Mouse (Mus musculus) cerebellum, adult 11 months (tissue): ENCODE results near the gene Olfr820.
"Not testable (repeated sequence)": the region's sequence is repeated elsewhere in the genome, so short reads cannot be mapped to it uniquely, and the experiment has no call there.

ENCODE experiments used
- DNase-seq: peaks from one replicate; pipeline ENCODE4 v3.0.0; 2022

The Olfr820 gene

DNA sequence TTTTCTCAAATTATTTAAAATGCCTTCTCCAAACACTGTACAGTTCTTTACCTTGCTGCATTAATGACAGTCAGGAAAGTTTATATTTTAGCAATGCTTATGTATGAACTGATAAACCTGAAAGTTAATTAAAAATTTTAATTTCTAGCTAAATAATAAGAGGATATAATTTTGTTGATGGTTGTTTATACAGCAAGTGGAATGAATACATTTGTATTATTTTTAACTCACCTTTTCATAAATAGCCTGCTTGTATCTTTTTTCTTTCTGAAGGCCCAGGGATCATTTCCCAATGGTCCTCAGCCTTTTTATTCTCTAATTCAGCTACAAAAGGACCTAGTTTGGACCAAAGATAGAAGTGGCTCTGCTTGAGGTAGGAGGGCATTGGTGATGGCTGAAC is at the start of gene Olfr820:
Gene Olfr820 (plus strand): TSS at position 301 of the 400 bp plus-strand sequence.
- no peak for DNase-seq

DNA sequence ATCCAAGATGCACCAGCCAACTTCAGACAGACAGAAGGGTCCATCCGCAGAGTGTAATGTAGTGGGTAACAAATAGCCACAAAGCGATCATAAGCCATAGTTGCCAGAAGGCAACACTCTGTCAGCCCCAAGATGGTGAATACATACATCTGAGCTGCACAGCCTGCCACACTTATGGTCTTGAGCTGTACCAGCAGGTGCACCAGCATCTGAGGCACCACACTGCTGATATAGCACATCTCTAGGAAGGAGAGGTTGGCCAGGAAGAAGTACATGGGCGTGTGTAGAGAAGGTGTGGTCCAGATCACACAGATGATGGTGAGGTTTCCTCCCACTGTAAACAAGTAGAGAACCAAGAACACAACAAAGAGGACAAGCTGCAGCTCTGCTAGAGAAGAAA is 46.2 kb upstream of the Olfr820 start:
- DNase-seq, result not testable (repeated sequence)

DNA sequence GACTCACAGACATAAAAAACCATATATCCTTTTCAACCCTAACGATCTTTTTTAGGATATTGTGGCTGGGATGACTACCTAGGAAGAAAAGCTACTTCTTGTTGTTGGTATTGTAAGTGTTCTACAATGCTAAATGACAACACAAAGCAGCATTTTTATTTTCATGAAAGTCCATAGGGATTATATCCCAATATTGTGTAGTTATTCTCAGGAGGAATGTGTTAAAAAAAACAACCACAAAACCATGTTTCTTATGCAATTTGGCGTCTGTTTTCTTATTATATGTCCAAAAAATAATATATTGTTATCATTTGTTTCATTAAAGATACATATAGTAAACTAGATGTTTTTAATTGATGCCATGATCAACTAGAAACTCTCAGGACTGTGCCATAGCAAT is 45.3 kb upstream of the Olfr820 start, which contains the start of gene Olfr819:
Gene Olfr819 (minus strand): TSS at position 101 of the 400 bp plus-strand sequence.
- not testable (repeated sequence) for DNase-seq

DNA sequence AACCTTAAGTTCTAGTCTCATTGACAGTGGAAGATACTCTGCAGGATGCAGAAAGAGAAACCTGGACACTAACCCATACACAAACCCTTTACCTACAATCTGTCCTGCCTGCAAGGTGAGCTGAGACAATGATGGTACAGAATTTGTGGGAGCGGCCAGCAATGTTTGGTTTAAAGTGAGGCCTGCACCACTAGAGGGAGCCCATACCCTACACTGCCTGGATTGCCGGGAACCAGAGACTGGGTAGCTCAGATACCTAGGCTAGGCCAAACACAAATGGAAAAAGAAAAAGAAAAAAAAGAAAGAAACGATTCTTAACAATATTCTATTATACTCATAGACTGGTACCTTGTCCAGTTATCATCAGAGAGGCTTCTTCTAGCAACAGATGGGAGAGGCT is 39.4 kb upstream of the Olfr820 start:
- not testable (repeated sequence) for DNase-seq

DNA sequence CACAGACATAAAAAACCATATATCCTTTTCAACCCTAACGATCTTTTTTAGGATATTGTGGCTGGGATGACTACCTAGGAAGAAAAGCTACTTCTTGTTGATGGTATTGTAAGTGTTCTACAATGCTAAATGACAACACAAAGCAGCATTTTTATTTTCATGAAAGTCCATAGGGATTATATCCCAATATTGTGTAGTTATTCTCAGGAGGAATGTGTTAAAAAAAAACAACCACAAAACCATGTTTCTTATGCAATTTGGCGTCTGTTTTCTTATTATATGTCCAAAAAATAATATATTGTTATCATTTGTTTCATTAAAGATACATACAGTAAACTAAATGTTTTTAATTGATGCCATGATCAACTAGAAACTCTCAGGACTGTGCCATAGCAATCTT is 36.4 kb upstream of the Olfr820 start, which contains the start of gene Olfr247:
Gene Olfr247 (minus strand): TSS at position 101 of the 400 bp plus-strand sequence.
- not testable (repeated sequence) for DNase-seq

DNA sequence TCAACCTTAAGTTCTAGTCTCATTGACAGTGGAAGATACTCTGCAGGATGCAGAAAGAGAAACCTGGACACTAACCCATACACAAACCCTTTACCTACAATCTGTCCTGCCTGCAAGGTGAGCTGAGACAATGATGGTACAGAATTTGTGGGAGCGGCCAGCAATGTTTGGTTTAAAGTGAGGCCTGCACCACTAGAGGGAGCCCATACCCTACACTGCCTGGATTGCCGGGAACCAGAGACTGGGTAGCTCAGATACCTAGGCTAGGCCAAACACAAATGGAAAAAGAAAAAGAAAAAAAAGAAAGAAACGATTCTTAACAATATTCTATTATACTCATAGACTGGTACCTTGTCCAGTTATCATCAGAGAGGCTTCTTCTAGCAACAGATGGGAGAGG is 30.6 kb upstream of the Olfr820 start:
- DNase-seq, result not testable (repeated sequence)

DNA sequence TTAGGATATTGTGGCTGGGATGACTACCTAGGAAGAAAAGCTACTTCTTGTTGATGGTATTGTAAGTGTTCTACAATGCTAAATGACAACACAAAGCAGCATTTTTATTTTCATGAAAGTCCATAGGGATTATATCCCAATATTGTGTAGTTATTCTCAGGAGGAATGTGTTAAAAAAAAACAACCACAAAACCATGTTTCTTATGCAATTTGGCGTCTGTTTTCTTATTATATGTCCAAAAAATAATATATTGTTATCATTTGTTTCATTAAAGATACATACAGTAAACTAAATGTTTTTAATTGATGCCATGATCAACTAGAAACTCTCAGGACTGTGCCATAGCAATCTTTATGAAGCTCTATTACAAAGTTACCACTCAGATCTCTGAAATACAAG is 27.5 kb upstream of the Olfr820 start, which contains the start of gene Gm10310:
Gene Gm10310 (minus strand): TSS at position 101 of the 400 bp plus-strand sequence.
- not testable (repeated sequence) for DNase-seq

DNA sequence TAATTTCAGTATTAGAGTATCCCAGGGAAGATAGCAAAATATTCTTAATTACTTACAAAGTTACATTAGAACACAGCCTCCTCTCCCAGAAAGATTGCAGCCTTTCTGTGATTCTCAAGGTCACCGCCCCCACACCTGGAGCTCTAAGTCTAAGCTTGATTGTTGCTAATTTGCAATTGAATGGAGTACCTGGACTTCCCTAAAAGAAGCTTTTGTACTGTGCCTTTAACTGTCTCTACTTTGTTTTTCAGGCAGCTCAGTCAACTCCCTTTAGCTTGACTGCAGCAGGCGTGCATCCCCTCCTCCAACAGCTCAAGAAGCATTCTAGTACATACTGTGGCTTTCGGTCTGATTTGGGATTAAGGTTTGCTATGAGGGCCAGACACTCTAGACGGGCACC is 8.3 kb upstream of the Olfr820 start:
- not testable (repeated sequence) for DNase-seq

DNA sequence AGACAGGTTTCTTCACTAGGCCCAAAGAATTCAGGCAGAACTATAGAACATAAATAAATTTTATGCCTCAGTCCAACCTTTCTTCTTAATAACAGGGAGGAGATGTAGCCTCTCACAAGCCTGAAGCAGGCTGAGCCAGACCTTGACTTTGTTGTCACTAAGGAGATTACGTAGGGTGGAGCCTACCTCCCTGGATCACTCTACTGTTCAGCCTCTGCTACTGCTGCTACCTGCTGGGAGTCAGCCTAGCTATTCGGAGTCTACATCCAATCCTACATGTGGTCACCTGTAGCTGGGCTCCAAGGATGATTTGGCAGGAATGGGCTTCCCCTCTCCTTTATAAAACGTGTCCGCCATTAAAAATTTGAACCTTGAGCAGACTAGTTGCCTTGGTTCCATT is 7.1 kb upstream of the Olfr820 start:
- DNase-seq, result not testable (repeated sequence)

DNA sequence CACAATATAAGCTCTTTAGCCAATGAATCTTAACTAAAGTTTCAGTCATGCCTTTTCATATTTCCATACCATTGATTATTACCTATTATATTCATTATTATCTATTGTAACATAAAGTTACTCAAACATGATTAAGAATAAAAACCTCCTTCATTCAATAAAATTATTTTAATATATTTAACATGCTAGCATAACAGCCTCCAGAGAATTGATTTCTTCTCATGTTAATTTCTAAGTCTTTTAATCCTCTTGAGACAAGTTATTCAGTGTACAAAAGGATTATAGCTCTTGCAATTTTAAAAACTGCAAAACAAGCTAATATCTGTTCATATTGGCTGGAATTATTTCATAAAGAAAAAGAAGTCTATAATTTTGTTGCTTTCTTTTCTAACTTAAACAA is 17.6 kb downstream of the Olfr820 start, which contains the start of gene Olfr821:
Gene Olfr821 (plus strand): TSS at position 301 of the 400 bp plus-strand sequence.
- DNase-seq, result no peak

DNA sequence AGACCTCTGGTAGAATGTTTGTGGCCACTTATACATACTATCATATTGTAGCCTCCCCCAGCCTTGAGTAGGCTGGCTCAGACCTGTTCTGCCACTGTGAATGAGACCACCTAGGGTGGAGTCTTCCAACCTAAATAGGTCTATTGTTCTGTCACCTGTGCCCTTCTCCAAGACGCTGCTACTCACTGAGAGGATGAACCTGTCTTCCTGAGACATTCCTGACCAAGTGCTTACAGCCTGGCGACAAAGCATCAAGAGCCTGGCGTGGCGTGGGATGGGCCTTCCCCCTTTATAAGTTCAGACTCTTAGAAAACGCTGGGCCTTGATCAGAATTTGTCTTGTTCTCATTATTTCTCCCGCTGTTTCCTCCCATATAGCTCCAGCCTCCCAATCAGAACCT is 24.7 kb downstream of the Olfr820 start:
- no peak for DNase-seq
